Mouse (Mus musculus): ENCODE results near the gene Mre11a. TPM values are rescaled to one million over a fixed set of nuclear protein-coding genes. Genes with fewer than 3 reads are reported as not detected.

Gene Mre11a
- polyA plus RNA-seq (2015; fragmentation: Nextera tagmentation; extraction: Ambion mirVana) = 12.7 and 13.8 TPM in 2 replicates

GRCm38 (mm10) chr9:14784039-14785002 lies at the start of gene Mre11a, which contains the start of gene Ankrd49:
Mre11a (plus strand) TSS chr9:14784654.
Ankrd49 (minus strand) TSS chr9:14784856.

DNA sequence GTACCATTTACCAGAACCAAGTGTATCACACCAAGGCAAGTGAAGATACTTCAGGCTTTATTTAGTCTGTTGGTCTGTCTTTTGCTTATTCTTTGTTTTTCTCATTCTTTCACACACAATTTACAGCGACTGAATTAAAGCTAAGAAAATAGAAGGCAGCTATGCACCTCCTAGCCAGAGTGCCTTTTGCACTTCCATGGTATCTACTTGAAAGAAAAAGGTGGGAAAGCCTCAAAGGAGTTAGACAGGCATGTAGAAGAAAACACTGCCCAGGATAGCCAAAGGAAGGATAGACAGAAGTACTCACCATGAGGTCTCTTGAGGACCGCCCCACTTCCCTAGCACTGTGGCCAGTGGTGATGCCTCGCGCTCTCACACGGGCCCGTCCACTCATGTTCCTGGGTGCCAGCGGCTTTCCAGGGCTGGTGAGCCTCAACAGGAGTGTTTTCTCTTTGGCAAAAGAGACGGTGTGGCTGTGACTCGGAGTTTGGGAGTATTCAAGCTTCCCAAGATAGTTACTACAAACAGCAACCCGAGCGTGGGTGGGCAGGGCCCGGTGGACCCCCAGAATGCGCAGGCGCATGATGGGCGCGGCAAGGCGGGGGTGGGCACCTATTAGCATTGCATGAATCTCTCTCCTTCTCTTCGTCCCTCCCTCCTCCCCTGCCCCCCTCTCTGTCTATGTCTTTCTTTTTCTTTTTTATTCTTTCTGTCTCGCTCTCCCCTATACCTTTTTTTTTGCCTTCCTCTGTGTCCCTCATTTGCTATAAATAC lies 44.1 kb upstream of the Mre11a start, which contains the start of gene Piwil4:
TSS of gene Piwil4 (minus strand) at position 583 of the 774 bp plus-strand sequence.

GRCm38 (mm10) chr9:14752001-14752522 lies 32.4 kb upstream of the Mre11a start, which contains the start of gene Fut4:
Fut4 (minus strand) TSS chr9:14752393.

DNA sequence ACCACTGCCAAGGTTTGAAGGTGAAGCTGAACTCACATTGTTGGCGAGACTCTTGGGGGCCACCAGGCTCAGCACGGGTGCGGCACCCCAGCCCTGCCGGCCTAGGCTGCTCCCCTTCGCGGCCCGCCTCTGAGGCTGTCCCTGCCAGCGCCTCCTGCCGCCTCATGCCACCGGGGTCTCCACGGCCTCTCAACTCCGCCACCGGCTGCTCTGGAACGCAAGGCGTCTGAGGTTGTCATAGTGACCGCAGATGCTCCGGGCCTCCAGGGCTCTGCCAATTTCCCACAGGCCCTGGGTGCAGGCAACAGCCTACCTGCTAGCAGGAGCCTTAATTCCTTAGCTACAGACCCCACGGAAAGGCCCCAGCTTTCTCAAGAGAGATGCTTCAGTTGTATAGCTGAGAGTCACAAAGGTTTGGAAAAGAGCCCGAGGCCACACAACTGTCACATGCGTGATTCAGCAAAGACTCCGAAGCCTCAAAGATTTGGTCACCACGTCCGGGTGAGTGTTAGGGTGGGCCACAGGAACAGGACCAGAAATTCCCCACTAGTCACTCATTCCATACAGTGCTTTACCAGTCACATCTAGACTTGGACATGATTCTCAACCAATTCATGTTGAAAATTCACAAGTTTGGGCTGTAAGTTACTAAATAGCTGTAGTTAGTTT lies 13.5 kb upstream of the Mre11a start, which contains the start of gene 1700012B09Rik:
TSS of gene 1700012B09Rik (minus strand) at position 228 of the 669 bp plus-strand sequence.

GRCm38 (mm10) chr9:14859868-14860639 lies 75.6 kb downstream of the Mre11a start, which contains the start of gene Gpr83:
Gpr83 (plus strand) TSS chr9:14860210.

Other genes starting within 250 kb of the Mre11a start
- 10.7 and 13.1 TPM in 2 replicates for gene Amotl1, start 139.6 kb upstream of the Mre11a start, polyA plus RNA-seq (2015; fragmentation: Nextera tagmentation; extraction: Ambion mirVana)
- gene Piwil4, start 43.9 kb upstream of the Mre11a start, polyA plus RNA-seq (2015; fragmentation: Nextera tagmentation; extraction: Ambion mirVana) = 0.24 and 0.34 TPM in 2 replicates
- 2.5 and 2.7 TPM in 2 replicates for gene Fut4, start 32.3 kb upstream of the Mre11a start, polyA plus RNA-seq (2015; fragmentation: Nextera tagmentation; extraction: Ambion mirVana)
- not detected in 2 replicates for gene 1700012B09Rik, start 13.6 kb upstream of the Mre11a start, polyA plus RNA-seq (2015; fragmentation: Nextera tagmentation; extraction: Ambion mirVana)
- 23.4 and 30.1 TPM in 2 replicates for gene Ankrd49, start 202 bp downstream of the Mre11a start, polyA plus RNA-seq (2015; fragmentation: Nextera tagmentation; extraction: Ambion mirVana)
- 0.07 TPM in 1 of 2 replicates, not detected in the other for gene Gpr83, start 75.6 kb downstream of the Mre11a start, polyA plus RNA-seq (2015; fragmentation: Nextera tagmentation; extraction: Ambion mirVana)
- not detected in 2 replicates for gene Izumo1r, start 119.3 kb downstream of the Mre11a start, polyA plus RNA-seq (2015; fragmentation: Nextera tagmentation; extraction: Ambion mirVana)